Mouse (Mus musculus) liver, adult 2 months (tissue): ENCODE data around the gene Emc10.

ENCODE experiments used
- CTCF ChIP-seq: fragments of 200-500 bp; IDR thresholded peaks from 2 replicates; pipeline ENCODE4 v1.5.1; 2011; ENCODE audit warnings: low read depth, low read length, control low read depth
- POLR2A ChIP-seq: fragments of 200-500 bp; IDR thresholded peaks from 2 replicates; pipeline ENCODE4 v1.6.1; 2011; ENCODE audit warnings: low read length, control low read depth; ENCODE audit not compliant: insufficient read depth; ENCODE audit errors: extremely low read depth

GRCm38 (mm10) chr7:44527483-44528398 lies 31.4 kb upstream of the Emc10 start:
- TF ChIP-seq CTCF: peak; percentile 84
- TF ChIP-seq POLR2A: no peak
